Mouse (Mus musculus) midbrain, embryonic 16.5 days (tissue): ENCODE measurements around the gene Cd200r1. TPM values are rescaled to one million over a fixed set of nuclear protein-coding genes. Genes with fewer than 3 reads are reported as not detected.
"Not testable (repeated sequence)": the region's sequence is repeated elsewhere in the genome, so short reads cannot be mapped to it uniquely, and the experiment has no call there.

Experiments
- ATAC-seq: fragments of 200-750 bp; cut with Nextera tagmentation; 2 replicates; pipeline ENCODE4 v1.8.0; 2017; ENCODE audit warnings: moderate TSS enrichment
- H3K27ac ChIP-seq: fragments of 300-500 bp; sonication (generic); 2 replicates; pipeline ENCODE4 v1.5.1; 2014; ENCODE audit warnings: mild to moderate bottlenecking, low read length, mixed read lengths
- H3K27me3 ChIP-seq: fragments of 300-500 bp; sonication (generic); 2 replicates; pipeline ENCODE4 v1.6.1; 2014; ENCODE audit warnings: low read depth, low read length, mixed read lengths; ENCODE audit not compliant: control insufficient read depth, insufficient read depth
- H3K36me3 ChIP-seq: fragments of 300-500 bp; sonication (generic); 2 replicates; pipeline ENCODE4 v1.6.1; 2014; ENCODE audit warnings: mild to moderate bottlenecking, low read length, moderate library complexity, mixed read lengths; ENCODE audit not compliant: control insufficient read depth, insufficient read depth
- H3K4me1 ChIP-seq: fragments of 300-500 bp; sonication (generic); 2 replicates; pipeline ENCODE4 v1.6.1; 2014; ENCODE audit warnings: mild to moderate bottlenecking, low read length, mixed read lengths; ENCODE audit not compliant: control insufficient read depth, insufficient read depth
- H3K4me2 ChIP-seq: fragments of 300-500 bp; sonication (generic); 2 replicates; pipeline ENCODE4 v1.6.1; 2014; ENCODE audit warnings: mild to moderate bottlenecking, low read length, mixed read lengths
- H3K4me3 ChIP-seq: fragments of 300-500 bp; sonication (generic); 2 replicates; pipeline ENCODE4 v1.5.1; 2014; ENCODE audit warnings: low read depth, mild to moderate bottlenecking, low read length, moderate library complexity, mixed read lengths
- H3K9ac ChIP-seq: fragments of 300-500 bp; sonication (generic); 2 replicates; pipeline ENCODE4 v1.6.1; 2014; ENCODE audit warnings: low read depth, low read length, mixed read lengths
- H3K9me3 ChIP-seq: fragments of 300-500 bp; sonication (generic); replicated peaks from 2 replicates; pipeline ENCODE4 v1.6.1; 2014; ENCODE audit warnings: mild to moderate bottlenecking, low read length, mixed read lengths; ENCODE audit not compliant: control insufficient read depth, poor library complexity, severe bottlenecking
- WGBS: fragments of 180-500 bp; shearing (Covaris S2); extraction: QIAGEN DNeasy Blood & Tissue Kit; methylation state at CpG from one replicate; pipeline ENCODE4 v1.1.7; 2014; 5-methylcytosine and 5-hydroxymethylcytosine counted together
- polyA plus RNA-seq: library from polyadenylated mRNA; unstranded; fragments of >200 nt; fragmentation: Nextera tagmentation; extraction: Ambion mirVana; gene quantifications from 2 replicates; pipeline ENCODE4 v1.2.1, GENCODE M21; 2015

The Cd200r1 gene
- polyA plus RNA-seq, 1 experiment from 2014 or later: 0.46 TPM

DNA sequence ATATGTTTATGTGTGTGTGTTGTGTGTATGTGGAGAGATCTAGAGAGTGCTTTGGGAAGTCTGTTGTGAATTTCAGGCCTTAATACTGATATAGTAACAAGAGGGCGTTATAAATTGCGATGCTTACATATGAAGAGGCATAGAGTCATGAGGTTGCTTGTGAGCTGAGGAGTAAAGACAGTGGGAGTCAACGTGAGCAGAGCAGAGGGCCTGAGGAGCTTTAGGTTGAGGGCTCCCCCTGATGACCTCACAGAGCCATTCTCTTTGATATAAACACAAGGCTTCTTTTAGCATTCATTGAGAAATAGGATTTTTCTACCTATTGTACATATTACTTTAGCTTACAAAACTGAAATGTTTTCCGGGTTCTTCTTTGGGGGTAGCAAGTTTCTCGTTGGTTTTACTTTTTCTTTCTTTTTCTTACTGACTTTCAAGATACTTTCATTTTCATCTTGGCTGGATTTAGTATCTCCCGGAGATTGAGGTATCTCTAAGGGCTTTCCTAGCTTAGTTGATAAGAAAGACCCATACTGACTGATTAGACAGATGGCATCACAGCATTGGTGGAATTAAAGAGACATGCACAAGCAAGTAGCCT, 47.0 kb downstream of the Cd200r1 start:
- Histone ChIP-seq H3K4me2 (no peak overlapping the region), H3K9me3 (no peaks in the 10 kb centered on the region), H3K36me3 (no peaks in the 10 kb centered on the region), H3K9ac (no peak overlapping the region), H3K4me3 (no peak overlapping the region), H3K27ac (no peak overlapping the region), H3K27me3 (no peaks in the 10 kb centered on the region), H3K4me1 (no peaks in the 10 kb centered on the region)
- no peak for ATAC-seq
- WGBS: 87% methylated on average over 6 of the region's 6 CpGs

DNA sequence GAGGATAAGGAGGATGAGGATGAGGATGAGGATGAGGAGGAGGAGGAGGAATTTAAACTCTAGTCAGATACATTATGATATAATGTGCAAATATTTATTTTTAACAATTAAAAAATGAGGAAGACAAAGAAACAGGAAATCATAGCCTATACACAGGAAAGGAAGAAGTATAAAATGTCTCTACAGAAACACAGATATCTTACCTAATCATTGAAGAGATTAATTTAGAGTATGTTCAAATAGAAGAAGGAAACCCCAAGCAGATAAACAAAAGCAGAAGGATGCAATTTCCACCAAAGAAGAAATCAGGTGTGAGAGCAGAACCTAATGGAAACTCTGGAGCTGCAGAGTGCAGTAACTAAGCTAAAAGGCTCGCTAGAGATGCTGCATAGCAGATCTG, 52.5 kb downstream of the Cd200r1 start:
- Histone ChIP-seq H3K4me2 (no peak overlapping the region), H3K4me3 (no peak overlapping the region), H3K4me1 (no peaks in the 10 kb centered on the region), H3K9me3 (no peaks in the 10 kb centered on the region), H3K36me3 (no peaks in the 10 kb centered on the region), H3K27ac (no peak overlapping the region), H3K9ac (no peak overlapping the region), H3K27me3 (no peaks in the 10 kb centered on the region)
- WGBS: 61% methylated on average over 1 of the region's 1 CpGs
- no peak for ATAC-seq

DNA sequence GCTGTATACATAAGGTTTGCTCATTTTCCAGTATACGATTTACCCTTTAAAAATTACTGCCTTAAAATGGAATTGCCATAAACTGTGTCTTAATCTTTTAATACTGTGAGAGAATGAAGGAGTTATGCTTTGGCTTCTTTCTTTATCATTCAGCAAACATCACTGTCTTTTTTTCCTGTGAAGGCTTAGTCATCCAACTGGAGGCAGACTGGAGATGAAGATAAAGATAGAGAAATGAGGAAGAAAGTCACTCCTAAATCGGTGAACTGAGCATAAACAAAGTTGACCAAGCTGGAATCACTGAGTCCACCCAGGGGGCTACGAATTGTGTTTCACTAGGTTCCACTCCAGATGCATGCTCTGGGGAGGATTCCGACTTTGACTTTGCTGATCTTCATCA, 55.0 kb downstream of the Cd200r1 start:
- Histone ChIP-seq H3K36me3 (no peaks in the 10 kb centered on the region), H3K4me3 (no peak overlapping the region), H3K9me3 (no peaks in the 10 kb centered on the region), H3K27ac (no peak overlapping the region), H3K27me3 (no peaks in the 10 kb centered on the region), H3K4me2 (no peak overlapping the region), H3K4me1 (no peaks in the 10 kb centered on the region), H3K9ac (no peak overlapping the region)
- no peak for ATAC-seq
- WGBS: 82% methylated on average over 4 of the region's 4 CpGs

DNA sequence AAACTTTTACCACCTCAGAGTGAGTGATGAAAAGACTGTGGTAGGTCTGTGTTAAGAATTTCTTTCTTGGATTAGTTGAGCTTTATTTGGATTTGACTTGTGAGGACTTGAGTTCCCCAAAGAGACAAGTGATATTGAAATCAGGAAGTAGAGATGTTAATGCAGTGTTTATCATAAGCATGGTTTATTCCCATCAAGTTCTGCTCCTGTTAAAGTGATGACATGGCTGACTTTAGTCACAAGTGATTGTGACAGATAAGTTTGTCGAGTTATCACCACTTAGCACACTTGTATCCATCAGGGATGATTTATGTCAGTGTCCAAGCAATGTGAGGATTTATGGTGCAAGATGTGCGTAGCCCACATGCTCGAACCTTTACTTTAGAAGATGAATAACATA, 66.8 kb downstream of the Cd200r1 start:
- no peak overlapping the region for H3K27ac ChIP-seq
- no peak overlapping the region for H3K4me3 ChIP-seq
- no peak overlapping the region for H3K4me2 ChIP-seq
- no peaks in the 10 kb centered on the region for H3K36me3 ChIP-seq
- H3K9me3 ChIP-seq: no peaks in the 10 kb centered on the region
- H3K4me1 ChIP-seq: no peaks in the 10 kb centered on the region
- no peak overlapping the region for H3K9ac ChIP-seq
- no peak for ATAC-seq
- H3K27me3 ChIP-seq: no peaks in the 10 kb centered on the region
- WGBS: 83% methylated on average over 3 of the region's 3 CpGs

DNA sequence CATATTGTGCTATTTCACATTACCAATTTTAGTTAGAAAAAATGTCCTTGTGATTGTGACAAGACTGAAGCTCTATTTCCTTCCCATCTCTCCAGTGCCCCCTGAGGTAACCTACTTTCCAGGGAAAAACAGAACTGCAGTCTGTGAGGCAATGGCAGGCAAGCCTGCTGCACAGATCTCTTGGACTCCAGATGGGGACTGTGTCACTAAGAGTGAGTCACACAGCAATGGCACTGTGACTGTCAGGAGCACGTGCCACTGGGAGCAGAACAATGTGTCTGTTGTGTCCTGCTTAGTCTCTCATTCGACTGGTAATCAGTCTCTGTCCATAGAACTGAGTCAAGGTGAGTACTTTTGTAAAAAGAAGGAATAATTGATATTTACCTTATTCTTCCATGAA, 67.7 kb downstream of the Cd200r1 start:
- H3K9me3 ChIP-seq, ATAC-seq, H3K4me2 ChIP-seq, H3K27ac ChIP-seq, H3K4me1 ChIP-seq, H3K36me3 ChIP-seq, H3K27me3 ChIP-seq, H3K9ac ChIP-seq, H3K4me3 ChIP-seq: not testable (repeated sequence)
- 48% methylated on average over 2 of the region's 2 CpGs for WGBS

Other genes with a start within 250 kb of the Cd200r1 start
- 7.3 and 10.5 TPM in 2 replicates for gene Boc, start 206.8 kb upstream of the Cd200r1 start, polyA plus RNA-seq
- 3.2 and 4.5 TPM in 2 replicates for gene Nepro, start 41.4 kb upstream of the Cd200r1 start, polyA plus RNA-seq
- gene Gtpbp8, start 19.4 kb upstream of the Cd200r1 start, polyA plus RNA-seq: 40.5 and 43.0 TPM in 2 replicates
- not detected in 2 replicates for gene Cd200r4, start 46.0 kb downstream of the Cd200r1 start, polyA plus RNA-seq
- gene Cd200r2, start 101.4 kb downstream of the Cd200r1 start, polyA plus RNA-seq: not detected in 2 replicates
- not detected in 2 replicates for gene Cd200r3, start 177.9 kb downstream of the Cd200r1 start, polyA plus RNA-seq